Mouse (Mus musculus): ENCODE measurements around the gene Pfn1.

DNA sequence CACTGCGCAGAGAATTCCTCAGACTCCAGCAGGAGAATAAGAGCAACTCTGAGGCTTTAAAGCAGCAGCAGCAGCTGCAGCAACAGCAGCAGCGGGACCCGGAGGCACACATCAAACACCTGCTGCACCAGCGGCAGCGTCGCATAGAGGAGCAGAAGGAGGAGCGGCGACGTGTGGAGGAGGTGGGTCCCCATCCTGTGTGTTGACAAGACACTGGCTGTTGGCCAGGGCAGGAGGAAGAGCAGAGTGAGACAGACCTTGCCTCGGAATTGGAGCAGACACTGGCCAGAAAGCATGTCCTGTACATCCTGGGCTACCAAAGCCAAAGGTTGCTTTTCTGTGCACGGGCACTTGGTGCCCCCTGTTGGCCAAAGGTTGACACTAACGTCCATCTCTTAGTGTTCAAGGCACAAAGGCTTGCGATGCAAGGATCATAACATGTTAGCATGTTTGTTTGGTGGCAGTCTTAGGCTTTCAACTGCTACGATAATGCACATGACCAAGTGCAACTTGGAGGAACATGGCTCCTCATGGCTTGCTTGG is 49.3 kb downstream of the Pfn1 start:
- peak; percentile 91 for TF ChIP-seq CTCF (IDR thresholded peaks at IDR 0.05; ENCODE audit: control insufficient read depth, insufficient read depth, low read length)
- no peak for TF ChIP-seq POLR2A (IDR thresholded peaks at IDR 0.05; ENCODE audit: borderline replicate concordance, control insufficient read depth, low read depth, low read length)
